Mouse (Mus musculus) liver, embryonic 14.5 days (tissue): ENCODE results near the gene Sh3pxd2b. TPM values are rescaled to one million over a fixed set of nuclear protein-coding genes. Genes with fewer than 3 reads are reported as not detected.
A peak's percentile ranks its signal among the peaks of the same experiment; 100 is the strongest.

ENCODE experiments used
- ATAC-seq: fragments of 200-750 bp; cut with Nextera tagmentation; 2 replicates; pipeline ENCODE4 v1.8.0; 2017; ENCODE audit warnings: moderate number of reproducible peaks, mild to moderate bottlenecking, moderate library complexity; ENCODE audit not compliant: insufficient read depth
- DNase-seq, 3 experiments: peaks; one replicate each; pipeline ENCODE4 v3.0.0-alpha.2; 2012 to 2013; ENCODE audit warnings: low read depth in 3 of 3, low spot score in 3 of 3
- H3K27ac ChIP-seq: fragments of 300-500 bp; sonication (generic); 2 replicates; pipeline ENCODE4 v1.5.1; 2014; ENCODE audit warnings: moderate library complexity, mild to moderate bottlenecking, control low read depth, inconsistent platforms
- H3K27me3 ChIP-seq: fragments of 300-500 bp; sonication (generic); 2 replicates; pipeline ENCODE4 v1.6.1; 2014; ENCODE audit warnings: mild to moderate bottlenecking, low read length, moderate library complexity; ENCODE audit not compliant: control insufficient read depth, insufficient read depth
- H3K36me3 ChIP-seq: fragments of 300-500 bp; sonication (generic); replicated peaks from 2 replicates; pipeline ENCODE4 v1.6.1; 2014; ENCODE audit warnings: low read depth; ENCODE audit not compliant: control insufficient read depth, insufficient read depth
- H3K4me1 ChIP-seq, 2 experiments: fragments of 200-500 bp in 1 of 2; fragments of 300-500 bp in 1 of 2; sonication (generic) in 1 of 2; replicated peaks; 2 replicates each; pipeline ENCODE4 v1.6.1; 2012 to 2014; ENCODE audit warnings: antibody characterized with exemption in 1 of 2, inconsistent platforms in 1 of 2, low read length in 1 of 2; ENCODE audit not compliant: control insufficient read depth in 2 of 2, insufficient read depth in 2 of 2
- H3K4me2 ChIP-seq: fragments of 300-500 bp; sonication (generic); 2 replicates; pipeline ENCODE4 v1.6.1; 2014; ENCODE audit warnings: low read depth, mild to moderate bottlenecking, control low read depth, moderate library complexity
- H3K4me3 ChIP-seq, 2 experiments: fragments of 200-500 bp in 1 of 2; fragments of 300-500 bp in 1 of 2; sonication (generic) in 1 of 2; 2 replicates each; pipeline ENCODE4 v1.5.1; 2012 to 2014; ENCODE audit warnings: low read depth in 2 of 2, low read length in 2 of 2, mild to moderate bottlenecking in 2 of 2, control low read depth in 1 of 2, inconsistent platforms in 1 of 2, moderate library complexity in 1 of 2; ENCODE audit not compliant: insufficient read depth in 1 of 2
- H3K9ac ChIP-seq: fragments of 300-500 bp; sonication (generic); replicated peaks from 2 replicates; pipeline ENCODE4 v1.6.1; 2014; ENCODE audit warnings: mild to moderate bottlenecking, control low read depth, moderate library complexity
- H3K9me3 ChIP-seq: fragments of 300-500 bp; sonication (generic); 2 replicates; pipeline ENCODE4 v1.6.1; 2016; ENCODE audit warnings: low read length, mixed read lengths; ENCODE audit not compliant: control insufficient read depth
- CTCF ChIP-seq: IDR thresholded peaks from 2 replicates; pipeline ENCODE4 v1.5.1; 2016; ENCODE audit warnings: antibody characterized with exemption, low read depth, control low read depth
- EP300 ChIP-seq: IDR thresholded peaks from 2 replicates; pipeline ENCODE4 v1.6.1; 2016; ENCODE audit warnings: antibody characterized with exemption, low read depth
- WGBS: fragments of 180-500 bp; shearing (Covaris S2); extraction: QIAGEN DNeasy Blood & Tissue Kit; methylation state at CpG from one replicate; pipeline ENCODE4 v1.1.7; 2014; ENCODE audit not compliant: insufficient replicate concordance; 5-methylcytosine and 5-hydroxymethylcytosine counted together
- polyA plus RNA-seq, 2 experiments: library from polyadenylated mRNA; depleted of rRNA in 1 of 2; stranded (reverse) in 1 of 2; unstranded in 1 of 2; fragments of >200 nt; fragmentation: Nextera tagmentation in 1 of 2; extraction: Ambion mirVana in 1 of 2; gene quantifications; 2 replicates each; pipeline versions ENCODE4 v1.2.1 to v1.2.3; 2012 to 2014

The Sh3pxd2b gene
- polyA plus RNA-seq, 2 experiments = 0.83 to 0.89 TPM

GRCm38 (mm10) chr11:32339131-32339531 is 8.5 kb upstream of the Sh3pxd2b start:
- peaks cover 0 to 3% of the 10 kb centered on the region in 2 experiments; a peak in 1 of 4 replicates for H3K4me1 ChIP-seq
- DNase-seq = no peak
- no peak overlapping the region for H3K9ac ChIP-seq
- no peaks in the 10 kb centered on the region for H3K36me3 ChIP-seq
- 35% methylated on average over 2 of the region's 2 CpGs for WGBS
- no peak overlapping the region for H3K4me3 ChIP-seq
- H3K27me3 ChIP-seq = no peaks in the 10 kb centered on the region; the same call in 1 of the 2 replicates
- no peak overlapping the region for H3K4me2 ChIP-seq
- no peak for ATAC-seq
- H3K9me3 ChIP-seq = no peaks in the 10 kb centered on the region
- no peak for TF ChIP-seq EP300
- no peak for TF ChIP-seq CTCF
- no peak overlapping the region for H3K27ac ChIP-seq

DNA sequence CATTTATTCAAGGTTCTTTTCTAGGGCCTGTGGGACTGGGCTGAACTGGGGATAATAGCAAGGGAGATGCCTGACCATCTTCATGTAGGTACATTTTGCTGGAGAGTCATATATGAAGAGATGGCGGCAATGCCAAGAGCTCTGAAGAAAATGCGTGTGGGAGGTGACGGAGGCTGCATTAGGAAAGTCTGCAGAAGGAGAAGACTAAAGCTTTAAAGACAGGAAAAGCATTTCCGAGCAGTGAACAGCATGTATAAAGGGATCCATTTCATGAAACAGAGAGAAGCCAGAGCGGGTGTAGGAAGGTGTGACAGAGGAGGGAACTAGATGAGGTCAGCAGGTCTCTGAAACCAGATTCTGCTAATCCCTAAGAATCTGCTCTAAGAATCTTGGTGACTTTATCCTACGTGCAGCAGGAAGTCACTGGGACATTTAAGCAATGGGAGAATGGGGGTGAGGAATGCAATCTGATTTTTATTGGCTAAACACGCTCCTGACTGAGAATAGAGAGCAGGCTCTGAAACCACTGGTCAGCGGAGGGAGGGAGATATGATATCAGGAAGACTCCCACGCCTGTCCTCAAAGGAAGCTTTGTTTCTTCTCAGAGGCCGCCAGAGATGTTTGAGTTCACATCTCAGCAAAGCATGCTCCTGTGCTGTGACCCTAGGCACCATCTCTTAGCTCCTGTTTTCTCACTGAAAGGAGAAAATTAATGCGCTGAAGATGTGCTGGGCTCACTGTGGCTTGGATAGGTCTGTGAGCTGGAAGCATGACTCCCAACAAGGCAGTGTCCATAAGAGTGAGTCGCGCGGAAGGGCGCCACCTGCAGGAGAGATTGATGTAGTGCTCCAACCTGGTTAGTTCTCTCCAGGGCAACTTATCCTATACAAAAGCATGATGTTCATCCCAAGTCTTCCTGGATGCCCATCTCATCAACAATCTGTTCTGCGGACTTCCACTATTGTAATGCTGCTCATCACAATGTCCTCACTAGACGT is 6.8 kb upstream of the Sh3pxd2b start:
- Histone ChIP-seq H3K9me3 (no peaks in the 10 kb centered on the region), H3K27me3 (no peaks in the 10 kb centered on the region; the same call in 1 of the 2 replicates), H3K4me2 (no peak overlapping the region), H3K27ac (no peak overlapping the region), H3K4me1 (peaks cover 0 to 7% of the 10 kb centered on the region in 2 experiments; a peak in 2 of 4 replicates), H3K36me3 (no peaks in the 10 kb centered on the region), H3K4me3 (no peak overlapping the region), H3K9ac (no peak overlapping the region)
- DNase-seq (peak in 1 of 3 experiments; percentile 34), ATAC-seq (no peak)
- WGBS = 34% methylated on average over 17 of the region's 17 CpGs
- no peak for TF ChIP-seq EP300
- TF ChIP-seq CTCF = peak; percentile 91

GRCm38 (mm10) chr11:32342770-32343191 is 4.8 kb upstream of the Sh3pxd2b start:
- peaks cover 0 to 9% of the 10 kb centered on the region in 2 experiments; a peak in 2 of 4 replicates for H3K4me1 ChIP-seq
- WGBS = 11% methylated on average over 2 of the region's 2 CpGs
- DNase-seq (no peak), ATAC-seq (no peak)
- no peak overlapping the region for H3K4me2 ChIP-seq
- no peak overlapping the region for H3K4me3 ChIP-seq
- no peaks in the 10 kb centered on the region for H3K36me3 ChIP-seq
- TF ChIP-seq CTCF (peak; percentile 96), EP300 (no peak)
- no peak overlapping the region for H3K9ac ChIP-seq
- no peak overlapping the region for H3K27ac ChIP-seq
- no peaks in the 10 kb centered on the region for H3K9me3 ChIP-seq
- H3K27me3 ChIP-seq = peaks cover 15% of the 10 kb centered on the region

DNA sequence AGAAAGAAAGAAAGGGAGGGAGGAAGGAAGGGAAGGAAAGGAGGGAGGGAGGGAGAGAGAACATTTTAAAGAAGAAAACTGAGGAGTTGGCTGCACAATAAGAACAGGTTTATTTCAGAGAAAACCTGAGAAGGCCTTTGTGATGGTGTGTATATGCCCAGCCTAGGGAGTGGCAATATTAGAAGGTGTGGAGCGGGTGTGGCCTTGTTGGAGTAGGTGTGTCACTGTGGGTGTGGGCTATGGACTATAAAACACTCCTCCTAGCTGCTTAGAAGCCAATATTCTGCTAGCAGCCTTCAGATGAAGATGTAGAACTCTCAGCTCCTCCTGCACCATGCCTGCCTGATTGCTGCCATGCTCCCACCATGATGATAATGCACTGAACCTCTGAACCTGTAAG is 4.3 kb upstream of the Sh3pxd2b start:
- Histone ChIP-seq H3K4me2 (no peak overlapping the region), H3K27ac (no peak overlapping the region), H3K4me3 (no peak overlapping the region), H3K36me3 (no peaks in the 10 kb centered on the region), H3K27me3 (peaks cover 20% of the 10 kb centered on the region), H3K4me1 (peaks cover 0 to 9% of the 10 kb centered on the region in 2 experiments; a peak in 2 of 4 replicates), H3K9ac (no peak overlapping the region), H3K9me3 (no peaks in the 10 kb centered on the region)
- 64% methylated on average over 1 of the region's 1 CpGs for WGBS
- TF ChIP-seq EP300 (no peak), CTCF (no peak)
- DNase-seq (no peak), ATAC-seq (no peak)
